Mouse (Mus musculus): ENCODE results near the gene Camsap3. TPM values are rescaled to one million over a fixed set of nuclear protein-coding genes. Genes with fewer than 3 reads are reported as not detected.

Gene Camsap3
- polyA plus RNA-seq, 1 experiment = 69.1 TPM

GRCm38 (mm10) chr8:3556114-3556513, 31.0 kb upstream of the Camsap3 start:
- Histone ChIP-seq H3K27me3 (ENCODE audit: control insufficient read depth, insufficient read depth, low read length, poor library complexity, severe bottlenecking) (no peaks in the 10 kb centered on the region), H3K4me3 (ENCODE audit: low read depth, low read length) (no peak overlapping the region), H3K4me1 (ENCODE audit: control insufficient read depth, insufficient read depth, low read length) (peaks cover 4% of the 10 kb centered on the region), H3K9me3 (replicated peaks; ENCODE audit: control insufficient read depth, insufficient read depth, low read length, poor library complexity, severe bottlenecking) (no peaks in the 10 kb centered on the region; the same call in 1 of the 2 replicates), H3K36me3 (ENCODE audit: control insufficient read depth, insufficient read depth, low read length, poor library complexity, severe bottlenecking) (no peaks in the 10 kb centered on the region), H3K27ac (ENCODE audit: insufficient read depth, low read length) (no peak overlapping the region), H3K9ac (ENCODE audit: low read depth, poor library complexity, severe bottlenecking) (no peak overlapping the region)
- TF ChIP-seq POLR2A (IDR thresholded peaks at IDR 0.05; ENCODE audit: insufficient read depth, low read length) (no peak), EP300 (IDR thresholded peaks at IDR 0.05; ENCODE audit: insufficient read depth, low read depth, low read length) (no peak), CTCF (IDR thresholded peaks at IDR 0.05; ENCODE audit: low read depth, low read length) (no peak)

- Histone ChIP-seq H3K4me1 (ENCODE audit: control insufficient read depth, insufficient read depth, low read length) (peaks cover 7% of the 10 kb centered on the region), H3K27me3 (ENCODE audit: control insufficient read depth, insufficient read depth, low read length, poor library complexity, severe bottlenecking) (no peaks in the 10 kb centered on the region), H3K9ac (ENCODE audit: low read depth, poor library complexity, severe bottlenecking) (peak within 1 kb of the TSS; percentile 87), H3K27ac (ENCODE audit: insufficient read depth, low read length) (peak within 1 kb of the TSS; percentile 100), H3K9me3 (replicated peaks; ENCODE audit: control insufficient read depth, insufficient read depth, low read length, poor library complexity, severe bottlenecking) (no peaks in the 10 kb centered on the region), H3K4me3 (ENCODE audit: low read depth, low read length) (peak within 1 kb of the TSS; percentile 88), H3K36me3 (ENCODE audit: control insufficient read depth, insufficient read depth, low read length, poor library complexity, severe bottlenecking) (no peaks in the 10 kb centered on the region)
- TF ChIP-seq POLR2A (IDR thresholded peaks at IDR 0.05; ENCODE audit: insufficient read depth, low read length) = peak; percentile 93
- TF ChIP-seq CTCF (IDR thresholded peaks at IDR 0.05; ENCODE audit: low read depth, low read length) = no peak
- peak; percentile 91 for TF ChIP-seq EP300 (IDR thresholded peaks at IDR 0.05; ENCODE audit: insufficient read depth, low read depth, low read length)
Observed at GRCm38 (mm10) chr8:3567641-3568371, 19.3 kb upstream of the Camsap3 start, which contains the start of gene C330021F23Rik. Gene C330021F23Rik, plus strand, starts transcription at chr8:3567990.

GRCm38 (mm10) chr8:3568378-3568777, 18.7 kb upstream of the Camsap3 start:
- H3K9ac ChIP-seq (ENCODE audit: low read depth, poor library complexity, severe bottlenecking) = peak overlapping the region; percentile 87
- H3K9me3 ChIP-seq (replicated peaks; ENCODE audit: control insufficient read depth, insufficient read depth, low read length, poor library complexity, severe bottlenecking) = no peaks in the 10 kb centered on the region
- H3K36me3 ChIP-seq (ENCODE audit: control insufficient read depth, insufficient read depth, low read length, poor library complexity, severe bottlenecking) = peaks cover 3% of the 10 kb centered on the region; the same call in 1 of the 2 replicates
- no peaks in the 10 kb centered on the region for H3K27me3 ChIP-seq (ENCODE audit: control insufficient read depth, insufficient read depth, low read length, poor library complexity, severe bottlenecking)
- H3K27ac ChIP-seq (ENCODE audit: insufficient read depth, low read length) = peak overlapping the region; percentile 100
- peaks cover 7% of the 10 kb centered on the region for H3K4me1 ChIP-seq (ENCODE audit: control insufficient read depth, insufficient read depth, low read length)
- TF ChIP-seq EP300 (IDR thresholded peaks at IDR 0.05; ENCODE audit: insufficient read depth, low read depth, low read length) = no peak
- peak overlapping the region; percentile 88 for H3K4me3 ChIP-seq (ENCODE audit: low read depth, low read length)

- no peaks in the 10 kb centered on the region for H3K27me3 ChIP-seq (ENCODE audit: control insufficient read depth, insufficient read depth, low read length, poor library complexity, severe bottlenecking)
- H3K4me3 ChIP-seq (ENCODE audit: low read depth, low read length) = peak overlapping the region; percentile 30
- H3K27ac ChIP-seq (ENCODE audit: insufficient read depth, low read length) = peak overlapping the region; percentile 40; the same call in 1 of the 2 replicates
- TF ChIP-seq EP300 (IDR thresholded peaks at IDR 0.05; ENCODE audit: insufficient read depth, low read depth, low read length) (no peak), CTCF (IDR thresholded peaks at IDR 0.05; ENCODE audit: low read depth, low read length) (no peak), POLR2A (IDR thresholded peaks at IDR 0.05; ENCODE audit: insufficient read depth, low read length) (no peak)
- H3K36me3 ChIP-seq (ENCODE audit: control insufficient read depth, insufficient read depth, low read length, poor library complexity, severe bottlenecking) = peaks cover 7% of the 10 kb centered on the region
- no peak overlapping the region for H3K9ac ChIP-seq (ENCODE audit: low read depth, poor library complexity, severe bottlenecking)
- H3K4me1 ChIP-seq (ENCODE audit: control insufficient read depth, insufficient read depth, low read length) = peaks cover 10% of the 10 kb centered on the region
- H3K9me3 ChIP-seq (replicated peaks; ENCODE audit: control insufficient read depth, insufficient read depth, low read length, poor library complexity, severe bottlenecking) = no peaks in the 10 kb centered on the region
Observed at GRCm38 (mm10) chr8:3569784-3570183, 17.3 kb upstream of the Camsap3 start.

GRCm38 (mm10) chr8:3574546-3574945, 12.5 kb upstream of the Camsap3 start:
- Histone ChIP-seq H3K9me3 (replicated peaks; ENCODE audit: control insufficient read depth, insufficient read depth, low read length, poor library complexity, severe bottlenecking) (no peaks in the 10 kb centered on the region), H3K27me3 (ENCODE audit: control insufficient read depth, insufficient read depth, low read length, poor library complexity, severe bottlenecking) (no peaks in the 10 kb centered on the region), H3K36me3 (ENCODE audit: control insufficient read depth, insufficient read depth, low read length, poor library complexity, severe bottlenecking) (peaks cover 7% of the 10 kb centered on the region), H3K27ac (ENCODE audit: insufficient read depth, low read length) (peak overlapping the region; percentile 79), H3K4me3 (ENCODE audit: low read depth, low read length) (no peak overlapping the region), H3K9ac (ENCODE audit: low read depth, poor library complexity, severe bottlenecking) (no peak overlapping the region), H3K4me1 (ENCODE audit: control insufficient read depth, insufficient read depth, low read length) (peaks cover 9% of the 10 kb centered on the region)
- TF ChIP-seq EP300 (IDR thresholded peaks at IDR 0.05; ENCODE audit: insufficient read depth, low read depth, low read length) (0 out of 2 replicates have a peak, but pooled peaks have one; percentile 37), POLR2A (IDR thresholded peaks at IDR 0.05; ENCODE audit: insufficient read depth, low read length) (no peak)

- TF ChIP-seq POLR2A (IDR thresholded peaks at IDR 0.05; ENCODE audit: insufficient read depth, low read length) (no peak), EP300 (IDR thresholded peaks at IDR 0.05; ENCODE audit: insufficient read depth, low read depth, low read length) (peak; percentile 90)
- H3K9me3 ChIP-seq (replicated peaks; ENCODE audit: control insufficient read depth, insufficient read depth, low read length, poor library complexity, severe bottlenecking) = no peaks in the 10 kb centered on the region
- H3K4me1 ChIP-seq (ENCODE audit: control insufficient read depth, insufficient read depth, low read length) = peaks cover 11% of the 10 kb centered on the region
- H3K4me3 ChIP-seq (ENCODE audit: low read depth, low read length) = peak overlapping the region; percentile 39
- H3K9ac ChIP-seq (ENCODE audit: low read depth, poor library complexity, severe bottlenecking) = peak overlapping the region; percentile 13; the same call in 1 of the 2 replicates
- no peaks in the 10 kb centered on the region for H3K27me3 ChIP-seq (ENCODE audit: control insufficient read depth, insufficient read depth, low read length, poor library complexity, severe bottlenecking)
- peaks cover 10% of the 10 kb centered on the region for H3K36me3 ChIP-seq (ENCODE audit: control insufficient read depth, insufficient read depth, low read length, poor library complexity, severe bottlenecking)
- H3K27ac ChIP-seq (ENCODE audit: insufficient read depth, low read length) = peak overlapping the region; percentile 95
Observed at GRCm38 (mm10) chr8:3576211-3576960, 10.7 kb upstream of the Camsap3 start.
